Mouse (Mus musculus): ENCODE measurements around the gene Traf3. TPM values are rescaled to one million over a fixed set of nuclear protein-coding genes. Genes with fewer than 3 reads are reported as not detected.

Gene Traf3
- polyA plus RNA-seq, 1 experiment, result 29.8 TPM

GRCm38 (mm10) chr12:111155756-111156155 is 10.4 kb upstream of the Traf3 start:
- no peaks in the 10 kb centered on the region for H3K27me3 ChIP-seq (ENCODE audit: control insufficient read depth, insufficient read depth, low read length)
- no peak overlapping the region for H3K27ac ChIP-seq (ENCODE audit: insufficient read depth, low read length)
- DNase-seq, result no peak
- TF ChIP-seq CTCF (IDR thresholded peaks at IDR 0.05; ENCODE audit: borderline replicate concordance, insufficient read depth, low read depth, low read length), result no peak
- no peak for TF ChIP-seq POLR2A (IDR thresholded peaks at IDR 0.05; ENCODE audit: borderline replicate concordance, insufficient read depth, low read length)
- peaks cover 6% of the 10 kb centered on the region for H3K4me1 ChIP-seq (ENCODE audit: control insufficient read depth, insufficient read depth, low read length)
- H3K4me3 ChIP-seq (replicated peaks; ENCODE audit: insufficient read depth, low read depth, low read length), result no peak overlapping the region
- WGBS, result 74% methylated on average over 1 of the region's 1 CpGs

- WGBS, result 82% methylated on average over 12 of the region's 12 CpGs
- Histone ChIP-seq H3K4me3 (replicated peaks; ENCODE audit: insufficient read depth, low read depth, low read length) (no peak overlapping the region), H3K27ac (ENCODE audit: insufficient read depth, low read length) (no peak overlapping the region), H3K4me1 (ENCODE audit: control insufficient read depth, insufficient read depth, low read length) (peaks cover 4% of the 10 kb centered on the region; the same call in 1 of the 2 replicates), H3K27me3 (ENCODE audit: control insufficient read depth, insufficient read depth, low read length) (no peaks in the 10 kb centered on the region)
- TF ChIP-seq POLR2A (IDR thresholded peaks at IDR 0.05; ENCODE audit: borderline replicate concordance, insufficient read depth, low read length) (no peak), CTCF (IDR thresholded peaks at IDR 0.05; ENCODE audit: borderline replicate concordance, insufficient read depth, low read depth, low read length) (no peak)
- DNase-seq, result no peak
These were observed 6.3 kb upstream of the Traf3 start for GRCm38 (mm10) chr12:111159659-111160428.

GRCm38 (mm10) chr12:111160871-111161270 is 5.3 kb upstream of the Traf3 start:
- 68% methylated on average over 10 of the region's 10 CpGs for WGBS
- Histone ChIP-seq H3K27ac (ENCODE audit: insufficient read depth, low read length) (no peak overlapping the region), H3K27me3 (ENCODE audit: control insufficient read depth, insufficient read depth, low read length) (no peaks in the 10 kb centered on the region), H3K4me3 (replicated peaks; ENCODE audit: insufficient read depth, low read depth, low read length) (no peak overlapping the region), H3K4me1 (ENCODE audit: control insufficient read depth, insufficient read depth, low read length) (peaks cover 4% of the 10 kb centered on the region; the same call in 1 of the 2 replicates)
- TF ChIP-seq CTCF (IDR thresholded peaks at IDR 0.05; ENCODE audit: borderline replicate concordance, insufficient read depth, low read depth, low read length) (no peak), POLR2A (IDR thresholded peaks at IDR 0.05; ENCODE audit: borderline replicate concordance, insufficient read depth, low read length) (no peak)
- no peak for DNase-seq

GRCm38 (mm10) chr12:111161943-111162311 is 4.2 kb upstream of the Traf3 start:
- H3K27ac ChIP-seq (ENCODE audit: insufficient read depth, low read length), result no peak overlapping the region
- no peaks in the 10 kb centered on the region for H3K27me3 ChIP-seq (ENCODE audit: control insufficient read depth, insufficient read depth, low read length)
- DNase-seq, result no peak
- TF ChIP-seq POLR2A (IDR thresholded peaks at IDR 0.05; ENCODE audit: borderline replicate concordance, insufficient read depth, low read length) (no peak), CTCF (IDR thresholded peaks at IDR 0.05; ENCODE audit: borderline replicate concordance, insufficient read depth, low read depth, low read length) (no peak)
- H3K4me1 ChIP-seq (ENCODE audit: control insufficient read depth, insufficient read depth, low read length), result peaks cover 4% of the 10 kb centered on the region; the same call in 1 of the 2 replicates
- H3K4me3 ChIP-seq (replicated peaks; ENCODE audit: insufficient read depth, low read depth, low read length), result no peak overlapping the region
- 35% methylated on average over 7 of the region's 7 CpGs for WGBS

- no peak for DNase-seq
- WGBS, result 31% methylated on average over 16 of the region's 16 CpGs
- TF ChIP-seq CTCF (IDR thresholded peaks at IDR 0.05; ENCODE audit: borderline replicate concordance, insufficient read depth, low read depth, low read length) (no peak), POLR2A (IDR thresholded peaks at IDR 0.05; ENCODE audit: borderline replicate concordance, insufficient read depth, low read length) (no peak)
- Histone ChIP-seq H3K4me3 (replicated peaks; ENCODE audit: insufficient read depth, low read depth, low read length) (no peak overlapping the region), H3K27ac (ENCODE audit: insufficient read depth, low read length) (no peak overlapping the region), H3K27me3 (ENCODE audit: control insufficient read depth, insufficient read depth, low read length) (no peaks in the 10 kb centered on the region), H3K4me1 (ENCODE audit: control insufficient read depth, insufficient read depth, low read length) (peaks cover 4% of the 10 kb centered on the region; the same call in 1 of the 2 replicates)
These were observed 3.7 kb upstream of the Traf3 start for GRCm38 (mm10) chr12:111162312-111163061.

- TF ChIP-seq CTCF (IDR thresholded peaks at IDR 0.05; ENCODE audit: borderline replicate concordance, insufficient read depth, low read depth, low read length) (no peak), POLR2A (IDR thresholded peaks at IDR 0.05; ENCODE audit: borderline replicate concordance, insufficient read depth, low read length) (no peak)
- Histone ChIP-seq H3K4me3 (replicated peaks; ENCODE audit: insufficient read depth, low read depth, low read length) (peak overlapping the region; percentile 45), H3K4me1 (ENCODE audit: control insufficient read depth, insufficient read depth, low read length) (peaks cover 4% of the 10 kb centered on the region; the same call in 1 of the 2 replicates), H3K27me3 (ENCODE audit: control insufficient read depth, insufficient read depth, low read length) (no peaks in the 10 kb centered on the region), H3K27ac (ENCODE audit: insufficient read depth, low read length) (no peak overlapping the region)
- 6% methylated on average over 13 of the region's 13 CpGs for WGBS
- peak; percentile 85 to 89 for DNase-seq
These were observed 1.8 kb upstream of the Traf3 start for GRCm38 (mm10) chr12:111164310-111164751.

- Histone ChIP-seq H3K27me3 (ENCODE audit: control insufficient read depth, insufficient read depth, low read length) (no peaks in the 10 kb centered on the region), H3K4me3 (replicated peaks; ENCODE audit: insufficient read depth, low read depth, low read length) (peak overlapping the region; percentile 66), H3K27ac (ENCODE audit: insufficient read depth, low read length) (peak overlapping the region; percentile 41), H3K4me1 (ENCODE audit: control insufficient read depth, insufficient read depth, low read length) (peaks cover 4% of the 10 kb centered on the region; the same call in 1 of the 2 replicates)
- peak; percentile 56 to 58 for DNase-seq
- TF ChIP-seq CTCF (IDR thresholded peaks at IDR 0.05; ENCODE audit: borderline replicate concordance, insufficient read depth, low read depth, low read length) (peak; percentile 59), POLR2A (IDR thresholded peaks at IDR 0.05; ENCODE audit: borderline replicate concordance, insufficient read depth, low read length) (no peak)
- WGBS, result 54% methylated on average over 10 of the region's 10 CpGs
These were observed 891 bp upstream of the Traf3 start for GRCm38 (mm10) chr12:111165146-111165812.

Data from cerebellum, adult 2 months (tissue).